Mouse (Mus musculus) cerebellum, adult 2 months (tissue): ENCODE results near the gene Gm7579. TPM values are rescaled to one million over a fixed set of nuclear protein-coding genes. Genes with fewer than 3 reads are reported as not detected.
"Not testable (repeated sequence)": the region's sequence is repeated elsewhere in the genome, so short reads cannot be mapped to it uniquely, and the experiment has no call there.

Experiments
- DNase-seq, 2 experiments: peaks; one replicate each; pipeline ENCODE4 v3.0.0; 2021
- H3K27ac ChIP-seq: fragments of 200-500 bp; 2 replicates; pipeline ENCODE4 v1.5.1; 2012; ENCODE audit warnings: low read length, control low read depth, inconsistent platforms; ENCODE audit not compliant: insufficient read depth
- H3K27me3 ChIP-seq: fragments of 200-500 bp; 2 replicates; pipeline ENCODE4 v1.6.1; 2012; ENCODE audit warnings: inconsistent platforms, mild to moderate bottlenecking, low read length, moderate library complexity; ENCODE audit not compliant: control insufficient read depth, insufficient read depth
- H3K4me1 ChIP-seq: fragments of 200-500 bp; 2 replicates; pipeline ENCODE4 v1.6.1; 2011; ENCODE audit warnings: low read length; ENCODE audit not compliant: control insufficient read depth, insufficient read depth
- H3K4me3 ChIP-seq: fragments of 200-500 bp; replicated peaks from 2 replicates; pipeline ENCODE3; 2011; ENCODE audit warnings: mild to moderate bottlenecking, low read depth, low read length, control low read depth; ENCODE audit not compliant: insufficient read depth
- CTCF ChIP-seq: fragments of 200-500 bp; IDR thresholded peaks from 2 replicates; pipeline ENCODE4 v1.5.1; 2011; ENCODE audit warnings: low read depth, mild to moderate bottlenecking, control low read depth, low read length, moderate library complexity, borderline replicate concordance; ENCODE audit not compliant: insufficient read depth
- POLR2A ChIP-seq: fragments of 200-500 bp; IDR thresholded peaks from 2 replicates; pipeline ENCODE4 v1.6.1; 2011; ENCODE audit warnings: low read length, control low read depth, borderline replicate concordance; ENCODE audit not compliant: insufficient read depth
- WGBS: fragments of 180-500 bp; shearing (Covaris S2); methylation state at CpG from one replicate; pipeline ENCODE4 v1.1.7; 2018; 5-methylcytosine and 5-hydroxymethylcytosine counted together
- polyA plus RNA-seq: library from polyadenylated mRNA; depleted of rRNA; stranded (reverse); fragments of >200 nt; gene quantifications from 2 replicates; pipeline ENCODE4 v1.2.3, GENCODE M21; 2012; rRNA removed

Gm7579 gene
- polyA plus RNA-seq, 1 experiment: not detected

DNA sequence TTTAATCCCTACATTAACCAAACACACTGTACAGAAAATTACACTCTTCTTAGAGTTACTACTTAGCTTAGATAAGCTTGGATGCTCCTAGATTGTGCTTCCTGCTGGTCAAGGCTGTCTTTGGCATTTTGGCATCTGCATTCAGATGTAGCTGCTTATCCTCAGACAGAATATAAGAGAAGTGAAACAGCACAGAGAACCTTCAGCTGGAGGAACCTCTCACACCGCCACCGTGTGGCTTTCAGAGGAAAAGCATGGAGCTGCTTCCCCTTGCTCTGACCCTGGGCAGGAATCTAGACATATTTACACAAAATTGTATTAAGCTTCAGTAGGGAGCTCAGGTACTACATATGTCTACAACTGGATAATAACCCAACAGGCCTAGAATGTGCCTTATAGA is 43.9 kb downstream of the Gm7579 start:
- no peaks in the 10 kb centered on the region for H3K27me3 ChIP-seq
- TF ChIP-seq POLR2A: no peak
- peak; percentile 67; the same call in 1 of the 2 replicates for TF ChIP-seq CTCF
- DNase-seq: peak; percentile 5 to 27
- WGBS: 0% methylated on average over 2 of the region's 2 CpGs
- H3K4me1 ChIP-seq: no peaks in the 10 kb centered on the region
- no peak overlapping the region for H3K4me3 ChIP-seq
- no peak overlapping the region for H3K27ac ChIP-seq

DNA sequence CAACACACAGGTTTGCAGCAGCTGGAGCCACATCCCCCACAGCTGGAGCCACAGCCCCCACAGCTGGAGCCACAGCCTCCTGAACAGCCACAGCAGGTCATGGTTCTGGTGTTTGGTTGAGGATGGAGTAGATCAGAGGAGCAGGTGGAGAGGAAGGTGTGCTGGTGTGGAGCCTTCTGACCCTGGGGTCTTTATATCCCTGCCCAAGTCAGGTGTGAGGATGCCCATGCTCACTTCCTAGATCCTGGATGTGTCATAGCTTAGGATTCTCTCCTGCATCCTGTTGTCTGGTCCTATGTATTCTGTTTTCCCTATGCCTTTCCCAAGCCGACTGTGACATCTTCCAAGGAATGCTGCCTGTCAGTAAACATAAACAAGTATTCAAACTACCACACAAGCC is 46.6 kb downstream of the Gm7579 start, which contains the start of gene Gm2431:
TSS of gene Gm2431 (minus strand) at position 101 of the 400 bp plus-strand sequence.
- H3K4me3 ChIP-seq, H3K4me1 ChIP-seq, DNase-seq, H3K27ac ChIP-seq, H3K27me3 ChIP-seq: not testable (repeated sequence)
- WGBS: 50% methylated on average over 1 of the region's 1 CpGs

Other genes with a start within 250 kb of the Gm7579 start
- 67.5 and 73.4 TPM in 2 replicates for gene Mob2, start 150.8 kb upstream of the Gm7579 start, polyA plus RNA-seq
- 85.8 and 90.1 TPM in 2 replicates for gene Dusp8, start 116.0 kb upstream of the Gm7579 start, polyA plus RNA-seq
- not detected in 2 replicates for gene Gm45618, start 91.1 kb upstream of the Gm7579 start, polyA plus RNA-seq
- not detected in 2 replicates for gene Gm39115, start 75.8 kb upstream of the Gm7579 start, polyA plus RNA-seq
- gene Gm45337, start 67.3 kb upstream of the Gm7579 start, polyA plus RNA-seq: not detected in 2 replicates
- not detected in 2 replicates for gene Gm29735, start 54.7 kb upstream of the Gm7579 start, polyA plus RNA-seq
- gene Gm4553, start 46.1 kb upstream of the Gm7579 start, polyA plus RNA-seq: not detected in 2 replicates
- gene Krtap5-2, start 35.9 kb upstream of the Gm7579 start, polyA plus RNA-seq: not detected in 2 replicates
- gene Gm10153, start 21.5 kb upstream of the Gm7579 start, polyA plus RNA-seq: not detected in 2 replicates
- not detected in 2 replicates for gene Krtap5-3, start 10.5 kb upstream of the Gm7579 start, polyA plus RNA-seq
- not detected in 2 replicates for gene Krtap5-5, start 18.1 kb downstream of the Gm7579 start, polyA plus RNA-seq
- not detected in 2 replicates for gene Gm40460, start 29.2 kb downstream of the Gm7579 start, polyA plus RNA-seq
- gene Gm2431, start 46.5 kb downstream of the Gm7579 start, polyA plus RNA-seq: not detected in 2 replicates
- not detected in 2 replicates for gene Gm4559, start 62.5 kb downstream of the Gm7579 start, polyA plus RNA-seq
- gene Krtap5-1, start 85.3 kb downstream of the Gm7579 start, polyA plus RNA-seq: not detected in 2 replicates
- gene Krtap5-4, start 91.7 kb downstream of the Gm7579 start, polyA plus RNA-seq: not detected in 2 replicates
- gene Ifitm10, start 161.9 kb downstream of the Gm7579 start, polyA plus RNA-seq: 175 and 183 TPM in 2 replicates
- gene Gm49369, start 170.8 kb downstream of the Gm7579 start, polyA plus RNA-seq: 1.00 and 1.0 TPM in 2 replicates
- gene Ctsd, start 176.2 kb downstream of the Gm7579 start, polyA plus RNA-seq: 401 and 405 TPM in 2 replicates
- gene Syt8, start 223.0 kb downstream of the Gm7579 start, polyA plus RNA-seq: not detected in 2 replicates
- 0.52 TPM in 1 of 2 replicates, not detected in the other for gene Tnni2, start 229.9 kb downstream of the Gm7579 start, polyA plus RNA-seq
- 4.2 and 5.9 TPM in 2 replicates for gene Lsp1, start 248.9 kb downstream of the Gm7579 start, polyA plus RNA-seq